Mouse (Mus musculus): ENCODE measurements around the gene Figla. TPM values are rescaled to one million over a fixed set of nuclear protein-coding genes. Genes with fewer than 3 reads are reported as not detected.

The Figla gene
- polyA plus RNA-seq (2012; rRNA removed; ENCODE audit: low replicate concordance), result not detected in 2 replicates

DNA sequence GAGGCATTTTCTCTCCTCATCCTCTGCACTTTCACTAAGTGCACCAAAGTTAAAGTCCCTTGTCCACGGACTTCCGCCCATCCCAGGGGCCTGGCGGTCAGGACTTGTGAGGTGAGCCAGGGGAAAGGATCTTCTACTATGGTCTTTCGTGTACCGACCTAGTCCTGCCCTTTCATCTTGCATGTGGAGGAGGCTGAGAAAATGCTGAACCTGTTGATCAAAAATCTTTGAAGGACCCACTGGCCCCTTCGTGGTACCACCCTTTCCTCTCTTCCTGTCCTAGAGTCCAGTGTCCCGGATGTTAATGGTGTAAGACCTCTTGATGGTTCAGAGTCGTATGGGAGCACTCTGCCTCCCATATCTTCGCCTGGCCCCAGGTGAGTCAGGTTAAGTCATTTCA lies at the start of gene Figla:
Figla (plus strand) TSS at position 301 of the 400 bp plus-strand sequence.

DNA sequence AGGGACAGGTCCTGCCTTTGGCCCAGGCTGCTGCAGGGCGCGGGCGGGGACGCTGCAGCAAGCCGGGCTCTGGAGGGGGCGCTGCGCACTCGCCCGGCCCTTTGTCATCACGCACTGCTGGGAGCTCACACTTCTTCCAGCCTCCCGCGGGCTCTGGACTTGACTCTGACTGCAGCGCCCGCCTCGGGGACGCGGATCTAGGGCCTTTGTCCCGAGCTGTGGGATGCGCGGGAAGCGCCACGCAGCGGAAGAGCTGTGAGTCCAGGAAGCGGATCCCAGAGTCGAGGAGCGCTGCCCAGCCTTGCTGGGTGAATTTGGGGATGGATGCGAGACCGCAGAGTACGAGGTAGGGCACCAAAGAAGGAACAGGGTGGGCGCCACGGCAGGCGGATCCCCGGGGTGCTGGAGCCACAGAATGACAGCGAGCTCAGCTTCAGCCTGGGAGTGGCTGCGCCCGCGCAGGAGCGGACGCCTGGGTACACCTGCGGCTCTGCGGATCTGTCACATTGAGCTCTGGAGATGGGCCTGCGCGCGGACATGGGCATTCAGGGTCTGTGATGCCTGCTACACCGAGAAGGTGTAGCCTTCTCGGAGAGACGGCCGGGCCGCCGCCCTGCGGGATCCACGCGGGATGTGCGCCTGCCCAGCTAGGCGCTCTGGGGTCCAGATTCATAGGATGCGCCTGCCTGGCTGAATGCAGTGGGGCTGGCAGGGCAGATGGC lies 12.8 kb downstream of the Figla start, which contains the start of gene Add2:
Add2 (plus strand) TSS at position 81 of the 722 bp plus-strand sequence.

Other genes with a start within 250 kb of the Figla start
- 0.98 and 1.8 TPM in 2 replicates for gene Nat8f6, start 195.2 kb upstream of the Figla start, polyA plus RNA-seq (2012; rRNA removed; ENCODE audit: low replicate concordance)
- 0.40 TPM in 1 of 2 replicates, not detected in the other for gene Nat8f5, start 195.2 kb upstream of the Figla start, polyA plus RNA-seq (2012; rRNA removed; ENCODE audit: low replicate concordance)
- gene Nat8, start 184.1 kb upstream of the Figla start, polyA plus RNA-seq (2012; rRNA removed; ENCODE audit: low replicate concordance), result 0.43 and 0.75 TPM in 2 replicates
- 0.19 and 0.90 TPM in 2 replicates for gene Nat8f2, start 147.0 kb upstream of the Figla start, polyA plus RNA-seq (2012; rRNA removed; ENCODE audit: low replicate concordance)
- 1.4 and 3.3 TPM in 2 replicates for gene Nat8f4, start 111.3 kb upstream of the Figla start, polyA plus RNA-seq (2012; rRNA removed; ENCODE audit: low replicate concordance)
- 12.6 and 21.7 TPM in 2 replicates for gene Tprkb, start 104.3 kb upstream of the Figla start, polyA plus RNA-seq (2012; rRNA removed; ENCODE audit: low replicate concordance)
- 11.1 and 18.2 TPM in 2 replicates for gene Nat8f1, start 100.5 kb upstream of the Figla start, polyA plus RNA-seq (2012; rRNA removed; ENCODE audit: low replicate concordance)
- gene Dusp11, start 54.5 kb upstream of the Figla start, polyA plus RNA-seq (2012; rRNA removed; ENCODE audit: low replicate concordance), result 40.1 and 57.4 TPM in 2 replicates
- gene Add2, start 12.5 kb downstream of the Figla start, polyA plus RNA-seq (2012; rRNA removed; ENCODE audit: low replicate concordance), result 0.18 and 0.29 TPM in 2 replicates
- 3.1 and 3.5 TPM in 2 replicates for gene Tgfa, start 179.1 kb downstream of the Figla start, polyA plus RNA-seq (2012; rRNA removed; ENCODE audit: low replicate concordance)

Measured in mammary gland, adult 2 months (tissue).